Mouse (Mus musculus) CH12.LX (cell line): ENCODE measurements around the gene Sdr39u1.

Source experiments
- CTCF ChIP-seq, 2 experiments: IDR thresholded peaks in 1 of 2; conservative IDR thresholded peaks in 1 of 2; 2 replicates each; pipeline ENCODE4 v1.5.1; 2011 to 2012; ENCODE audit warnings: low read depth in 2 of 2, low read length in 2 of 2, improper control_type of control experiment in 1 of 2, inconsistent platforms in 1 of 2, mild to moderate bottlenecking in 1 of 2, moderate library complexity in 1 of 2
- EP300 ChIP-seq: IDR thresholded peaks from 2 replicates; pipeline ENCODE4 v1.6.1; 2011; ENCODE audit warnings: low read length, improper control_type of control experiment
- MAX ChIP-seq: IDR thresholded peaks from 2 replicates; pipeline ENCODE4 v1.6.1; 2011; ENCODE audit warnings: low read length, improper control_type of control experiment

DNA sequence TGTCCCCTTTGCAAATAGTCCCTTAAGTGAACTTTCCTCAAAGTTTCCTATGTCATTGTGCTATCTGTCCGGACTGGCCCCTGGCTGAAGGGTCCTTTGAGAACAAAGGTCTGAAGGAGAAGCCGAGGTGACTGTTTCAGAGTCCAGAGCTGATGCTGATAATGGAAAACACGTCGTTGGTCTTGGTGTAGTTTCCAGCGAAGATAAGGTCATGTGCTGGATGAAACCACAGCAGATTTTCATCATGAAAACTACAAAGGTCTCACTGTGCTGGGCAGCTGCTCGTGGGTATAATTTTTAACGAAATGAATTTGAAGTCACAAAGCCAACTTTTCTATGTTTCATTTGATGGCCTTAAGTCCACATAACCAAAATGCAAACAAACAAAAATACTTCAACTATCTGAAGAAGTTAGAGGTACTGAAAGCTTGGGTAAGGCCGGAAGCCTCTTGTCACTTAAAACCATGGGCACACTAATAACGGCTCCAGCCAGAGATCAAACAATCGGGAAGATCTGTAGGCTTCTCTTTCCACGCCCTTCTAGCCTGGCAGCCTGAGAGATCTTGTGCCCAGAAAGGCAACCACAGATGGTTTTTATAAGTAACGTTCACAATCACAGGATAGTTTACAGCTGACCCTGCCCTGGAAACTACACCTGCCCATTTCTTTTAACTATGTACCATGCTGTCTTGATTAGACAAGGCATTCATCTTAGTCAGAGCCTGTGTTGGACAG, 29.3 kb upstream of the Sdr39u1 start:
- TF ChIP-seq EP300 (no peak), MAX (no peak), CTCF (conservative IDR thresholded peaks at IDR 0.05 in 1 of 2, IDR thresholded peaks at IDR 0.05 in 1 of 2; ENCODE audit: low read depth in 2 of 2, low read length in 2 of 2) (no peak)
